Mouse (Mus musculus) lung, postnatal 0 days (tissue): ENCODE measurements at regions not wholly inside any gene's neighbourhood (a gene's known extent, or its start where the extent isn't known, plus 50 kb on each side); places are given as distances from the start of the nearest gene placed in this dataset.

Experiments used
- ATAC-seq: fragments of 200-750 bp; cut with Nextera tagmentation; 2 replicates; pipeline ENCODE4 v1.8.0; 2017; ENCODE audit warnings: moderate library complexity
- DNase-seq: peaks from one replicate; pipeline ENCODE4 v3.0.0-alpha.2; 2016; ENCODE audit warnings: low spot score
- H3K27ac ChIP-seq: fragments of 300-500 bp; sonication (generic); 2 replicates; pipeline ENCODE4 v1.5.1; 2014; ENCODE audit warnings: antibody characterized with exemption, mild to moderate bottlenecking, low read length, mixed read lengths
- H3K27me3 ChIP-seq: fragments of 300-500 bp; sonication (generic); replicated peaks from 2 replicates; pipeline ENCODE4 v1.6.1; 2014; ENCODE audit warnings: low read length, mixed read lengths; ENCODE audit not compliant: insufficient read depth
- H3K36me3 ChIP-seq: fragments of 300-500 bp; sonication (generic); 2 replicates; pipeline ENCODE4 v1.6.1; 2014; ENCODE audit warnings: low read length, mixed read lengths; ENCODE audit not compliant: insufficient read depth
- H3K4me1 ChIP-seq: fragments of 300-500 bp; sonication (generic); 2 replicates; pipeline ENCODE4 v1.6.1; 2014; ENCODE audit warnings: antibody characterized with exemption, low read depth, low read length, mixed read lengths; ENCODE audit not compliant: insufficient read depth
- H3K4me2 ChIP-seq: fragments of 300-500 bp; sonication (generic); replicated peaks from 2 replicates; pipeline ENCODE4 v1.6.1; 2014; ENCODE audit warnings: low read depth, mild to moderate bottlenecking, low read length, moderate library complexity, mixed read lengths
- H3K4me3 ChIP-seq: fragments of 300-500 bp; sonication (generic); 2 replicates; pipeline ENCODE4 v1.5.1; 2014; ENCODE audit warnings: low read depth, low read length
- H3K9ac ChIP-seq: fragments of 300-500 bp; sonication (generic); replicated peaks from 2 replicates; pipeline ENCODE4 v1.6.1; 2014; ENCODE audit warnings: low read depth, mild to moderate bottlenecking
- H3K9me3 ChIP-seq: fragments of 300-500 bp; sonication (generic); 2 replicates; pipeline ENCODE4 v1.6.1; 2016; ENCODE audit warnings: low read length, mixed read lengths
- CTCF ChIP-seq: IDR thresholded peaks from 2 replicates; pipeline ENCODE4 v1.5.1; 2016; ENCODE audit warnings: antibody characterized with exemption, mild to moderate bottlenecking
- EP300 ChIP-seq: IDR thresholded peaks from 2 replicates; pipeline ENCODE4 v1.6.1; 2016; ENCODE audit warnings: antibody characterized with exemption, mild to moderate bottlenecking, control low read depth
- WGBS: fragments of 180-500 bp; shearing (Covaris S2); extraction: QIAGEN DNeasy Blood & Tissue Kit; methylation state at CpG from one replicate; pipeline ENCODE4 v1.1.7; 2014; 5-methylcytosine and 5-hydroxymethylcytosine counted together

- TF ChIP-seq EP300 (no peak), CTCF (no peak)
- H3K27ac ChIP-seq: no peak overlapping the region
- H3K9me3 ChIP-seq: no peaks in the 10 kb centered on the region
- ATAC-seq (no peak), DNase-seq (no peak)
- WGBS: 47% methylated on average over 3 of the region's 3 CpGs
- H3K9ac ChIP-seq: no peak overlapping the region
- H3K4me2 ChIP-seq: no peak overlapping the region
- H3K4me1 ChIP-seq: no peaks in the 10 kb centered on the region
- H3K36me3 ChIP-seq: no peaks in the 10 kb centered on the region
- no peak overlapping the region for H3K4me3 ChIP-seq
- H3K27me3 ChIP-seq: no peaks in the 10 kb centered on the region
These were observed 81.2 kb upstream of the 4933402D24Rik start for GRCm38 (mm10) chr1:63850262-63850661.

GRCm38 (mm10) chr1:63828174-63828844 is 59.2 kb upstream of the 4933402D24Rik start:
- no peaks in the 10 kb centered on the region for H3K27me3 ChIP-seq
- DNase-seq (no peak), ATAC-seq (no peak)
- H3K9me3 ChIP-seq: no peaks in the 10 kb centered on the region
- no peak overlapping the region for H3K4me3 ChIP-seq
- 78% methylated on average over 5 of the region's 5 CpGs for WGBS
- no peak overlapping the region for H3K9ac ChIP-seq
- no peaks in the 10 kb centered on the region for H3K36me3 ChIP-seq
- H3K4me2 ChIP-seq: no peak overlapping the region
- no peak overlapping the region for H3K27ac ChIP-seq
- TF ChIP-seq EP300: no peak
- TF ChIP-seq CTCF: no peak
- H3K4me1 ChIP-seq: no peaks in the 10 kb centered on the region

GRCm38 (mm10) chr1:63820614-63821270 is 51.7 kb upstream of the 4933402D24Rik start:
- Histone ChIP-seq H3K36me3 (no peaks in the 10 kb centered on the region), H3K4me1 (no peaks in the 10 kb centered on the region), H3K9ac (no peak overlapping the region), H3K4me3 (no peak overlapping the region), H3K27me3 (no peaks in the 10 kb centered on the region), H3K9me3 (no peaks in the 10 kb centered on the region), H3K4me2 (no peak overlapping the region), H3K27ac (no peak overlapping the region)
- DNase-seq: no peak
- 76% methylated on average over 4 of the region's 4 CpGs for WGBS
- ATAC-seq: no peak
- TF ChIP-seq EP300 (no peak), CTCF (no peak)

- Histone ChIP-seq H3K4me3 (no peak overlapping the region), H3K27ac (no peak overlapping the region), H3K27me3 (no peaks in the 10 kb centered on the region), H3K9me3 (no peaks in the 10 kb centered on the region), H3K9ac (no peak overlapping the region), H3K36me3 (no peaks in the 10 kb centered on the region), H3K4me2 (no peak overlapping the region), H3K4me1 (no peaks in the 10 kb centered on the region)
- DNase-seq: no peak
- ATAC-seq: no peak
- WGBS: 60% methylated on average over 11 of the region's 11 CpGs
- TF ChIP-seq CTCF (no peak), EP300 (no peak)
These were observed 50.6 kb upstream of the 4933402D24Rik start for GRCm38 (mm10) chr1:63819536-63820254.
